Mouse (Mus musculus) kidney, adult 2 months (tissue): ENCODE data around the gene Krt24.
A peak's percentile ranks its signal among the peaks of the same experiment; 100 is the strongest.

ENCODE experiments used
- CTCF ChIP-seq: fragments of 200-500 bp; conservative IDR thresholded peaks from 2 replicates; pipeline ENCODE4 v1.5.1; 2011; ENCODE audit warnings: low read depth, mild to moderate bottlenecking, control low read depth, low read length, moderate library complexity, mixed read lengths; ENCODE audit not compliant: insufficient read depth, insufficient read length
- POLR2A ChIP-seq: fragments of 200-500 bp; IDR thresholded peaks from one replicate; pipeline ENCODE4 v1.6.1; 2011; ENCODE audit warnings: low read depth, low read length, control low read depth

- TF ChIP-seq CTCF: 0 out of 2 replicates have a peak, but pooled peaks have one; percentile 2
- no peak for TF ChIP-seq POLR2A
Observed at GRCm38 (mm10) chr11:99253893-99254292, 31.2 kb downstream of the Krt24 start.
